Mouse (Mus musculus) bone marrow, adult 2 months (tissue): ENCODE measurements around the gene 2010300C02Rik. TPM values are rescaled to one million over a fixed set of nuclear protein-coding genes. Genes with fewer than 3 reads are reported as not detected.

Experiments
- H3K27ac ChIP-seq: fragments of 200-500 bp; 2 replicates; pipeline ENCODE4 v1.5.1; 2012; ENCODE audit warnings: low read depth, mild to moderate bottlenecking, control low read depth, inconsistent platforms, low read length; ENCODE audit not compliant: control insufficient read depth, poor library complexity, insufficient read depth
- H3K4me1 ChIP-seq: fragments of 200-500 bp; 2 replicates; pipeline ENCODE4 v1.6.1; 2011; ENCODE audit warnings: low read length; ENCODE audit not compliant: control insufficient read depth, insufficient read depth
- H3K4me3 ChIP-seq: fragments of 200-500 bp; replicated peaks from 2 replicates; pipeline ENCODE3; 2011; ENCODE audit warnings: mild to moderate bottlenecking, low read depth, low read length, control low read depth; ENCODE audit not compliant: control insufficient read depth
- CTCF ChIP-seq: fragments of 200-500 bp; IDR thresholded peaks from 2 replicates; pipeline ENCODE4 v1.5.1; 2011; ENCODE audit warnings: low read length, control low read depth; ENCODE audit not compliant: control insufficient read depth, insufficient read depth
- POLR2A ChIP-seq: fragments of 200-500 bp; IDR thresholded peaks from 2 replicates; pipeline ENCODE4 v1.6.1; 2011; ENCODE audit warnings: low read depth, mild to moderate bottlenecking, control low read depth, low read length, borderline replicate concordance; ENCODE audit not compliant: control insufficient read depth
- WGBS: fragments of 180-500 bp; shearing (Covaris S2); methylation state at CpG from one replicate; pipeline ENCODE4 v1.1.7; 2018; 5-methylcytosine and 5-hydroxymethylcytosine counted together
- polyA plus RNA-seq: library from polyadenylated mRNA; stranded (reverse); fragments of >200 nt; gene quantifications from 2 replicates; pipeline ENCODE4 v1.2.4, GENCODE M21; 2011; ENCODE audit warnings: low replicate concordance; ENCODE audit not compliant: missing spikeins, insufficient read depth, insufficient read length

The 2010300C02Rik gene
- polyA plus RNA-seq, 1 experiment: not detected

- Histone ChIP-seq H3K4me1 (no peaks in the 10 kb centered on the region), H3K4me3 (no peak overlapping the region), H3K27ac (no peak overlapping the region)
- no peak for TF ChIP-seq POLR2A
- no peak for TF ChIP-seq CTCF
- 73% methylated on average over 4 of the region's 4 CpGs for WGBS
These were observed 17.6 kb downstream of the 2010300C02Rik start for GRCm38 (mm10) chr1:37702326-37702725.

- Histone ChIP-seq H3K27ac (no peak overlapping the region), H3K4me1 (peaks cover 1% of the 10 kb centered on the region; the same call in 1 of the 2 replicates), H3K4me3 (no peak overlapping the region)
- WGBS: 64% methylated on average over 5 of the region's 5 CpGs
- TF ChIP-seq CTCF: no peak
- no peak for TF ChIP-seq POLR2A
These were observed 20.9 kb downstream of the 2010300C02Rik start for GRCm38 (mm10) chr1:37698852-37699439.

- TF ChIP-seq CTCF (no peak), POLR2A (no peak)
- Histone ChIP-seq H3K4me1 (peaks cover 1% of the 10 kb centered on the region; the same call in 1 of the 2 replicates), H3K4me3 (no peak overlapping the region), H3K27ac (no peak overlapping the region)
- 79% methylated on average over 8 of the region's 8 CpGs for WGBS
These were observed 21.6 kb downstream of the 2010300C02Rik start for GRCm38 (mm10) chr1:37698186-37698839.

GRCm38 (mm10) chr1:37696918-37697317, 23.0 kb downstream of the 2010300C02Rik start:
- no peak for TF ChIP-seq POLR2A
- no peak for TF ChIP-seq CTCF
- WGBS: 3% methylated on average over 3 of the region's 3 CpGs
- H3K4me3 ChIP-seq: no peak overlapping the region
- no peak overlapping the region for H3K27ac ChIP-seq
- H3K4me1 ChIP-seq: peaks cover 1% of the 10 kb centered on the region; the same call in 1 of the 2 replicates

- WGBS: 86% methylated on average over 9 of the region's 9 CpGs
- H3K4me1 ChIP-seq: peaks cover 1% of the 10 kb centered on the region; the same call in 1 of the 2 replicates
- TF ChIP-seq CTCF (no peak), POLR2A (no peak)
These were observed 24.2 kb downstream of the 2010300C02Rik start for GRCm38 (mm10) chr1:37695732-37696131.

GRCm38 (mm10) chr1:37694417-37694816, 25.5 kb downstream of the 2010300C02Rik start:
- WGBS: 74% methylated on average over 8 of the region's 8 CpGs
- peaks cover 1% of the 10 kb centered on the region; the same call in 1 of the 2 replicates for H3K4me1 ChIP-seq
- TF ChIP-seq POLR2A: no peak
- TF ChIP-seq CTCF: no peak
- H3K27ac ChIP-seq: no peak overlapping the region
- H3K4me3 ChIP-seq: no peak overlapping the region

More at GRCm38 (mm10) chr1:37695732-37696131, 24.2 kb downstream of the 2010300C02Rik start:
- no peak overlapping the region for H3K4me3 ChIP-seq
- H3K27ac ChIP-seq: no peak overlapping the region

GRCm38 (mm10) chr1:37691179-37691578, 28.7 kb downstream of the 2010300C02Rik start:
- Histone ChIP-seq H3K27ac (no peak overlapping the region), H3K4me3 (no peak overlapping the region), H3K4me1 (no peaks in the 10 kb centered on the region)
- WGBS: 28% methylated on average over 8 of the region's 8 CpGs
- TF ChIP-seq POLR2A (no peak), CTCF (no peak)

GRCm38 (mm10) chr1:37690665-37691064, 29.2 kb downstream of the 2010300C02Rik start:
- Histone ChIP-seq H3K4me3 (no peak overlapping the region), H3K4me1 (no peaks in the 10 kb centered on the region), H3K27ac (no peak overlapping the region)
- WGBS: 65% methylated on average over 5 of the region's 5 CpGs
- TF ChIP-seq POLR2A (no peak), CTCF (no peak)
